Mouse (Mus musculus) naive thymus-derived CD4-positive, alpha-beta T cell, adult 2 months (primary cell): Measurements from ENCODE around the gene Slc23a3.

ENCODE experiments used
- DNase-seq: peaks from one replicate; pipeline ENCODE4 v3.0.0-alpha.2; 2011; ENCODE audit warnings: low read depth

Slc23a3 gene

DNA sequence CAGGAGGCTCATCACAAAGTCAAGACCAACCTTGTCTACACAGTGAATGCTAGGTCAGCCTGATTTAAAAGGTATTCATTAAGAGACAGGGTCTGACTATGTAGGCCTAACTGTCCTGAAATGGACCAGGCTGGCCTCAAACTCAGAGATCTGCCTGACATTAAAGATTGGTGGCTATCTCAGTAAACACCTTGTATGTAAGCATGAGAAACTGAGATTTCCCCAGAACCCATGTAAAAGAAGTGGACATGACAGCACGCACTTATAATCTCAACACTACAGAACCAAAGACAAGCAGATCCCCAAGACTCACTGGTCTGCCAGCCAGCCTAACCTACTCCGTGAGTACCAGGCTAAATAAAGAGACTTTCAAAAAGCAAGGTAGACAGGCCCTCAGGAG is 4.8 kb upstream of the Slc23a3 start:
- DNase-seq, result no peak

DNA sequence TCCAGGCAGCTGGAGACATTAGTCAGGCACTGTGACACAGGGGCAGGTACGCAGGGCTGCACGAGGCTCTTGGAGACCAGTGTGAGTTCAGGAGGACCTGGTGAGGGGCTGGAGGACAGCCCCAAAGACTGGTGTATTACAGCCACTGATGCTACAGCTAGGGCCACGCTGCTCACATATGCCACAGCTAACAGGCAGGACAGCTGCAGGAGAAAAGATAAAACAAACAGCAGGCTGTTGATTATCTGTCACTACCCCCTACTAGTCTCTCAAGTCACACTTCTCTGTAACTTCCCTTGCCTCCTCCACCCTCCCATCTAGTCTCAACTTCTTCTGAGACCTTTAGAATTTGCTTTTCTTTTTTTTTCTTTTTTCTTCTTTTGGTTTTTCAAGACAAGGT is 3.0 kb upstream of the Slc23a3 start:
- no peak for DNase-seq

DNA sequence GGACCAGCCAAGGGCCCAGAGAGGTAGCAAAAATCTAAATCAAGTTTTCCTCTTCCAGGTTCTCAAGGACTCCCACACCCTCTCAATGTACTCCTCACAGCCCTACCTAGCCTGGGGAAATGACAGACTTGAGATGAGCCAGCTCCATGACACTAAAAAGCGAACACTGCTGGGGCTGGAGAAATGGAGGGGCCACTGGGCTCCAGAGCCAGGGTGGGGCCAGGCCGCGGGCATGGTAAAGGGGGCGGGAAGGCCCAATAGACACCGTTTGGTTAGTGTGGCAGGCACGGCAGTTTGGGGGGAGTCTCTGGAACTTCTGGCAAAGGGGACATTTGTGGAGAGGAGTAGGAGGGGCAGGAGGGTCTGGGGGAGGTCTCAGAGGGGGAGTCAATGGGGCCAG is 2.6 kb upstream of the Slc23a3 start:
- no peak for DNase-seq

DNA sequence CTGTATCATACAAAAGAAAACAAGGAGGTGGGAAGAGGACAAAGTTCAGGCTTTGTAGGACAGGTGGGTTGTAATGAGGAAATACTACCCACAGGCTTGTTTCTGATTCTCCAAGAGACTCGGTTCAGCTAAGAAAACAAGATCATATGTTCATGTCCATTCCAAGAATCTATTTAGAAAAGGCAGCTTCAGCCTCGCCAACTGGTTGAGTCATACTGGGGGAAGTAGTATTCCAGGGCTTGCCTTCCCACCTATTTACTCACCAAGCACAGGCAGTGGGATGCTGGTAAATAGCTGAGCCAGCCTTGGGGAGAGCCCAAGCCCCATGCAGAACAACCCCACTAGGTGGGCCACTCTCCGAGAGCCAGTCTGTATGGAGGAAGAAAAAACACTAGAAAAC is 5.0 kb downstream of the Slc23a3 start:
- no peak for DNase-seq

DNA sequence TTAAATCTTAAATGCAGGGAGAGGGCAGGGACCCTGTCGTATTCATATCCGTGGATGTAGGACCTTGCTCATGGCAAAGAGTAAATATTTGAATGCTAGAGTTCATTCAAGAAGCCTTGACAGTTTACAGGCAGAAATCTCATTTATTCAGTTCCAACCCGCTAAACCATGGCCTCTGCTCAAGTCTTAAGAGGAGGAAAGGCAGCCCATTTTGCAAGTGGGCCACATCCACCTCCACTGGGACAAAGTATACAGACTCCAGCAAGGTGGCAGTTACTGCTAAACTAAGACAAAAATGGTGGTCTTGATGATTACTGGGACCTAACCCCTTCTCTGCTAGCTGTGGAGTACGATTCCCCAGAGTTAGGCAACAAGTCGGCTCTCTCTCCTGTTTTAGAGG is 8.3 kb downstream of the Slc23a3 start:
- DNase-seq, result no peak

DNA sequence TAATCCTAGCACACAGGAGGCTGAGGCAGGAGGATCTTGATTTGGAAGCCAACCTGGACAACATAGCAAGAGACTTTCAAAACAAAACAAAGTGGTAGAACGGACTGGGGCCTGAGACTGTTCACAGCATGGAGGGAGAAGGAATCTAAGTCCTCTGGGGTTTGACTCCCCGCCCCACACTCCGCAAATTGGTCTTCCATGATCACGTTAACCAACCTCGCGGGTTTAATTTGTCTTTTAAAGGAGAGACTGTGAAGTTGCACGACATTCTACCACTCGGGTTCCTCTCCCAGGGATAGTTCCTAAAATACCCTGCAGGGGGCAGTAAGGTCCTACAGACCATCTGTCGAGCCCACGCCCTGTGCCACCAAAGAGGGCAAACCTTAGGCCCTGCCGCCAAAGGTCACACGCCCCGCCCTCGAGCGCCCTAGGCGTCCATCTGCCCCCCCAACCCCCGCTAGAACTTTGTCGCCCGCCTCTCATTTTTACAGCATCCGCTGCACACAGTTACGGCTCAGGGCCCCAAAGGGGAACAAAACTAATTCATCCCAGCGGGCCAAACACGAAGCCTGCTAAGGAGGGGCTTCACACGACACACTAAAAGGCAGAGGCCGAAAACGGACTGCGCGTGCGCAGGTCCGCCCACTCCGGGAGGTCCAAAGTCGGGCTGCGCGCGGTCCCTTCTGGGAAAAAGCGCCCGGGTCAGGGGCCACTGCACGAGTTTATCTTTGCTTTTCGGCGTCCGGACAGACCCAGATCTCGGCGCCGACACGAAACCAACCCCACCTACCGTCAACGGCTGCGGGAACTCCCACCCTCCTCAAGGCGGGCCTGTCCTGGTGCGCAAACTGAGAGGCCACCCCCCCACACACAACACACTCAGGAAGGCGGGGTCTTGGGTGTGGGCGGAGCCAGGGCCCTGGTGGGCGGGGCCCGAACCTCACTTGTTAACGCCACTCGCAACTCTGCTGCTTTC is 9.1 kb downstream of the Slc23a3 start, which contains the start of gene Nhej1:
Gene Nhej1 (minus strand): TSS at position 855 of the 976 bp plus-strand sequence.
- peak; percentile 99 for DNase-seq

DNA sequence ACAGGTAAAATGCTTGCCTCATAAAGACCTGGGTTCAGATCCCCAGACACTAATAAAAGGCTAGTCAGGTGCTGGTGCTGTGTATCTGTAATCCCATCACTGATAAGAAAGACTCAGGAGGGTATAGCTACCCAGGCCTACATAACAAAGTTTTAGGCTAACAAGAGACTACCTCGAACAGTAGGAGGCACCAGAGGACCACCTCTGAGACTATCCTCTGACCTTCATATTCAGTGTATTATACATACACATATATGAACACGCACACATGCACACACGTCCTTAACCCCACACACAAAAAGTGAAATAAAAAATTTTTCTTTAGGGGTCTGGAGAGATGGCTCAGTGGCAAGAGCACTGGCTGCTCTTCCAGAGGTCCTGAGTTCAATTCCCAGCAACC is 11.5 kb downstream of the Slc23a3 start:
- DNase-seq, result peak; percentile 71
